Mouse (Mus musculus): ENCODE data around the gene Fto.
A peak's percentile ranks its signal among the peaks of the same experiment; 100 is the strongest.

The Fto gene

GRCm38 (mm10) chr8:91357493-91358014 lies 44.2 kb downstream of the Fto start:
- no peak for DNase-seq (ENCODE audit: low read depth, low spot score)

- DNase-seq (ENCODE audit: low read depth, low spot score), result no peak
Measured at GRCm38 (mm10) chr8:91358016-91358415, 44.7 kb downstream of the Fto start.

GRCm38 (mm10) chr8:91359511-91359910 lies 46.2 kb downstream of the Fto start:
- no peak for DNase-seq (ENCODE audit: low read depth, low spot score)

GRCm38 (mm10) chr8:91360644-91361357 lies 47.5 kb downstream of the Fto start:
- no peak for DNase-seq (ENCODE audit: low read depth, low spot score)

- DNase-seq (ENCODE audit: low read depth, low spot score), result no peak
Measured at GRCm38 (mm10) chr8:91363272-91363860, 50.0 kb downstream of the Fto start.

- DNase-seq (ENCODE audit: low read depth, low spot score), result no peak
Measured at GRCm38 (mm10) chr8:91364216-91364615, 50.9 kb downstream of the Fto start.

- DNase-seq (ENCODE audit: low read depth, low spot score), result no peak
Measured at GRCm38 (mm10) chr8:91365804-91366203, 52.5 kb downstream of the Fto start.

GRCm38 (mm10) chr8:91370899-91371298 lies 57.6 kb downstream of the Fto start:
- DNase-seq (ENCODE audit: low read depth, low spot score), result no peak

GRCm38 (mm10) chr8:91371995-91372394 lies 58.7 kb downstream of the Fto start:
- DNase-seq (ENCODE audit: low read depth, low spot score), result no peak

GRCm38 (mm10) chr8:91372780-91373577 lies 59.7 kb downstream of the Fto start:
- DNase-seq (ENCODE audit: low read depth, low spot score), result no peak

GRCm38 (mm10) chr8:91375054-91375938 lies 62.0 kb downstream of the Fto start:
- no peak for DNase-seq (ENCODE audit: low read depth, low spot score)

GRCm38 (mm10) chr8:91376785-91377184 lies 63.5 kb downstream of the Fto start:
- no peak for DNase-seq (ENCODE audit: low read depth, low spot score)

GRCm38 (mm10) chr8:91377275-91377674 lies 64.0 kb downstream of the Fto start:
- no peak for DNase-seq (ENCODE audit: low read depth, low spot score)

- DNase-seq (ENCODE audit: low read depth, low spot score), result peak; percentile 61
Measured at GRCm38 (mm10) chr8:91378846-91379499, 65.6 kb downstream of the Fto start.

- DNase-seq (ENCODE audit: low read depth, low spot score), result no peak
Measured at GRCm38 (mm10) chr8:91380796-91381542, 67.6 kb downstream of the Fto start.

GRCm38 (mm10) chr8:91381543-91382106 lies 68.3 kb downstream of the Fto start:
- DNase-seq (ENCODE audit: low read depth, low spot score), result no peak

- DNase-seq (ENCODE audit: low read depth, low spot score), result no peak
Measured at GRCm38 (mm10) chr8:91383210-91383609, 69.9 kb downstream of the Fto start.

GRCm38 (mm10) chr8:91383811-91384210 lies 70.5 kb downstream of the Fto start:
- DNase-seq (ENCODE audit: low read depth, low spot score), result no peak

- DNase-seq (ENCODE audit: low read depth, low spot score), result no peak
Measured at GRCm38 (mm10) chr8:91384389-91384788, 71.1 kb downstream of the Fto start.

- DNase-seq (ENCODE audit: low read depth, low spot score), result no peak
Measured at GRCm38 (mm10) chr8:91385808-91386207, 72.5 kb downstream of the Fto start.
